Mouse (Mus musculus): ENCODE results near the gene Ccdc77. TPM values are rescaled to one million over a fixed set of nuclear protein-coding genes. Genes with fewer than 3 reads are reported as not detected.

The Ccdc77 gene
- polyA plus RNA-seq, 1 experiment from 2014 or later = 30.1 TPM

Other genes starting within 250 kb of the Ccdc77 start
- gene D330020A13Rik, start 70.0 kb downstream of the Ccdc77 start, polyA plus RNA-seq (2016; fragmentation: Nextera tagmentation; extraction: Ambion mirVana) = 0.21 and 0.25 TPM in 2 replicates
- gene B4galnt3, start 69.8 kb downstream of the Ccdc77 start, polyA plus RNA-seq (2016; fragmentation: Nextera tagmentation; extraction: Ambion mirVana) = 0.41 and 0.52 TPM in 2 replicates
- gene Kdm5a, start 250 bp downstream of the Ccdc77 start, polyA plus RNA-seq (2016; fragmentation: Nextera tagmentation; extraction: Ambion mirVana) = 53.5 and 55.3 TPM in 2 replicates
- 3.1 and 3.7 TPM in 2 replicates for gene Il17ra, start 98.9 kb upstream of the Ccdc77 start, polyA plus RNA-seq (2016; fragmentation: Nextera tagmentation; extraction: Ambion mirVana)
- gene Tmem121b, start 129.4 kb upstream of the Ccdc77 start, polyA plus RNA-seq (2016; fragmentation: Nextera tagmentation; extraction: Ambion mirVana) = 0.18 and 0.25 TPM in 2 replicates
- gene Hdhd5, start 166.9 kb upstream of the Ccdc77 start, polyA plus RNA-seq (2016; fragmentation: Nextera tagmentation; extraction: Ambion mirVana) = 22.9 and 24.0 TPM in 2 replicates

All from embryonic facial prominence, embryonic 10.5 days (tissue).